Mouse (Mus musculus) ovary, postnatal 10 days (tissue): ENCODE data around the gene Ssmem1.

Experiments used
- DNase-seq: peaks from one replicate; pipeline ENCODE4 v3.0.0; 2022; ENCODE audit warnings: low spot score

Ssmem1 gene

DNA sequence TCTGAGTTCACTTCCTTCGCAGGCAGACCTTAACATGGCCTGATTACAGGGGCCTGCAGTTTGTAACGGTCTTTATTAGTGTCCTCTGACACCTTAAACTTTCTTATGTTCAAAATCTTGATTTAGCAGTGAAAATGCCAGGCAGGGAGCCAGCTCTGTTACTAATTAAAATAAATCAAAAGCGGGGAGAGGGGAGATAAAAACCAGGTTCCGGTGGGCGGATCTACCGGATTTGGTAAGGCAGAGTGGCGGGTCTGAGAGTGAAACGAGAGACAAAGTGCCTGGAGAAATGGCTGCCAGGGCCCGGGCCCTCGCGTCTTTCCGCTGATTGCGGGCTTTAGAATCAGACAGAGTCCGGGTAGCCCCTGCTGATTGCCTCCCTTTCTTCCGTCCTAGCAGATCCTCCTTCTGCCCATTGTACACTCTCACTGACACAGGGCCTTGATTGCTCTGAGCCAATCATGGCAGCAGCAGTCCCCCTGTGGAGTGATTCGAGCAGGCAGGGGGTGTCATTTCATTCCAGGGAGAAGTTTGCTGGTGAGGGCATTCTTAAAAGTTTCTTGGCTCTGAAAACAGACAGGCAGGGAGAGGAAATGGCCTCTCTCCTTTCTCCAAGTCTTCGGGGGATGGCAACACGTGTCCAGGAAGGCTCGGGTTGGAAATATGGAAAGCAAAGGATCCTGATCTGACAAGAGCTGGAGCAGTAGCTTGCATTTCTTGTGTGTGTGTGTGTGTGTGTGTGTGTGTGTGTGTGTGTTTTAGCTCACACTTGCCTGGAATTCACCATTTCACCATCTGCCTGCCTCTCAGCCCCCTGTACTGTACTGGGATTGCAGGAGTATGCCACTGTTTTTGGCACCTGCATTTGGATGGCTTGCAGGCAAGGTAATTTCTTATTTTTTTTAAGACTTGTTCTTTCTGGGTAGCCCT is 17.2 kb downstream of the Ssmem1 start:
- no peak for DNase-seq

GRCm38 (mm10) chr6:30528800-30529199 is 19.2 kb downstream of the Ssmem1 start:
- no peak for DNase-seq

DNA sequence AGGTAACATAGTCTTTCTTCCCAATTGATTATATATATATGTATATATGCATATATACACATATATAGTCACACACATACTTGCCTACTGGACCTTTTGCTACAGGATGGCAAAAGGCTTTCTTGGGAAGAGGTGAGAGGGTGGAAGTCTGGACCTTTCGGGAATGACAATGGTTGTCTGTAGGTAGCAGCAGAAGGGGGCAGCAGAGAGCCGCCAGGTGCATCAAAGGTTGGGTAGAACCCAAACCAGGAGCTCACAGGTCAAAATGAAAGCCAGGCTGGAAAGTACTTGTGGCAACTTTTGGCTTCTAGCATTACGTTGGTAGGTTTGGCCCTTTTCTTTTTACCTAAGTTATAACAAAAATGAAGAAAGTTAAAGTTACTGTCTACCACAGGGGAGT is 25.7 kb downstream of the Ssmem1 start:
- no peak for DNase-seq

DNA sequence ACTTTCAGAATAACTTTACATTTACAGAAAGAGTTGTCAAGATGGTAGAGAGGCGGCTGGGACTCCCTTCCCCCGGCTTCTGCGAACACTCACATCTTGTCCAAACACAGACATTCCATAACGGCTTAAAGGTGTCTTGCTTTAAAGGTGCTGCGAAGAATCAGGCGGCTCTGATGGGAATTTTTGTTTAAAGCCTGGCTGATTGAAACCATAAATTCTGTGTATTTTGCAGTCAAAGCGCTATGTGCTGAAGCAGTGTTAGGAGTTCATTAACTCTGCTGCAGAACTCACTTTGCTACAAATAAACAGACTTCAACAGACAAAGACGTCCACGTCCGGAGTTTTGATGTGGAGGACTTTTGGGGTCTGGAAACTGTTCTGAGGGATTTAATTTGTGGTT is 28.6 kb downstream of the Ssmem1 start:
- no peak for DNase-seq

DNA sequence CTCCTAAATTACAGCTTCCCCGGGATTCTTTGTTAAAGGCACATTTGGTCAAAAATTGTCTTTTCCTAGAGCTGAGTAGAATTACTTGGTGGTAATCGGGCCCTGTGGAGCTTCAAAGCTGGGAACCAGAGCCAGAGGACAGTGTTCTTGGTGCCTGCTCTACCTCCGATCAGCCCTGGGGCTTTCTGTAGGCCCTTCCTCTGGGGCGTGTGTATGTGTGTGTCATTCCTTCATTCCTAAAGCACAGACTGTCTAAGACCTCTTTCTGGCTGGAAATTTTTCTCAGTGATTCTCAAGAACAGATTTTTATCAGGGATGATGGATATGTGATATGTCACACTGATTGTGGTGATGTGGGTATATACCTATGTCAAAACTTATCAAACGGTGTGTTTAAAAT is 29.2 kb downstream of the Ssmem1 start:
- DNase-seq = no peak

DNA sequence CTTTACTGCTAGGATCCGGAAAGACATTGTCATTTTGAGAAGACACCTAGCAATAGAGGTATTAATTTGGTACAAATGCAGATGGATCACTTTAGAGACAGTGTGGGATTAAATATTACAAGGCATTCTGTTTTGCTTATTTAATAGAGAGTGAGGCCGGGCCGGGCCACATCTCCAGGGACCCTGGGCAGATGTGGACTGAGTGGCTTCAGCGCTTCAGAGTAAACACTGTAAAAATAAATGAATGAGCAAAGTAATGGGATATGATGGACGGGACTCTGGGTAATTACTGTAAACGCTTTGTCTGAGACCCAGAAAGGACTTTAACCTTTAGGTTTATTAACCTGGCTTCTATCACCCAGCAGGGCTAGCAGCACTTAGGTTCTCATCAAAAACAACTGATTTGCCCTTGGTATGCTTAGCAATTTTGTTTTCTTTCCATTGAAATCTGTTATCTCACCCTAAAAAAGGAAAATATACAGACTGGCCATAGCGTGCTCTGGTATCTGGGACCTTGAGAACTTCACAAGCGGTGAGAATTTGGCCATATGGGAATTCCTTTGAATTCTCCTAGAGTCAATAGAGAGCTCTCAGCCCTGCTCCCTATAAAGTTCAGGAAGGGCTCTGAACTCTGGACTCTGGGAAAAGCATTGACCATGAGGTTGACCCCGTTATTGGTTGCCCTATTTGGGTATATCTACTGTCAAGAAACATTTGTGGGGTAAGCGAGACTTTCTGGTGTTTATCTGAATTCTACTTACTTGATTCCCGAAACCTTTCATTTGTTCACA is 31.6 kb downstream of the Ssmem1 start, which contains the start of gene Cpa2:
TSS of gene Cpa2 (plus strand) at position 574 of the 791 bp plus-strand sequence.
- no peak for DNase-seq

DNA sequence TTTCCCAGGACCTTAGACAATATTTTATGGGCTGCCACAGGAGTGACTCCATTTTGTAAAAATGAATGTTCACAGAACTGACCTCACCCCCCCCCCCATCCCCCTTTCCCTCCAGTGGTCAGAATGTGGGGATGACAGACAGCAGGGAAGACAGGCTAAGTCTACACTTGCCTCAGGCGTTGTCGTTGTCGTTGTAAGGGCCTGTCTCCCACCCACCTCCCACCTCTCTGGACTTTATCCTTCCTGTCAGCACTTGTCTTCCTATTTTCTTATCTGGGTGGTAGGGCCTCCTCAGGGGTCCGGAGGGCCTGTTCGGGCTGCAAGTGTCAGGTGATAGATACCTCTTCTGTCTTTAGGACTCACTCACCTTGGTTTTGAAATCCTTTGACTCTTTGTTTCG is 32.6 kb downstream of the Ssmem1 start:
- DNase-seq = no peak

GRCm38 (mm10) chr6:30543077-30543476 is 33.4 kb downstream of the Ssmem1 start:
- no peak for DNase-seq

DNA sequence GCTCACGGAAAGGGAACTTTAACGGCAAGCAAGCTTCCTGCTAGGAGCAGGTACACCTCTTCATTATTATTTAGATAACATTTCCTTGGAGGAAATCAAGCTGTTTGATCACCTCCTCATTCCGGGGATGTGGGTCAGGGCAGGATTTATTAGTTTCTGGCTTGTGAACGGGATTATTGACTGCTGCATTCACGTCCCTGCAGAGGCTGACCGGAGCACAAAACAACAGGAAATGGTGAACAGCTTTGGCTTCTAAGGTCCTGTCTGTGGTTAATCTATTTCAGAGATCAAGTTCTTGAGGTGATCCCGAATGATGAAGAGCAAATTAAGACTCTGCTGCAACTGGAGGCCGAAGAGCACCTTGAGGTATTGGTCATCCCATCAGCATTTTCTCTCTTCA is 34.2 kb downstream of the Ssmem1 start:
- no peak for DNase-seq

DNA sequence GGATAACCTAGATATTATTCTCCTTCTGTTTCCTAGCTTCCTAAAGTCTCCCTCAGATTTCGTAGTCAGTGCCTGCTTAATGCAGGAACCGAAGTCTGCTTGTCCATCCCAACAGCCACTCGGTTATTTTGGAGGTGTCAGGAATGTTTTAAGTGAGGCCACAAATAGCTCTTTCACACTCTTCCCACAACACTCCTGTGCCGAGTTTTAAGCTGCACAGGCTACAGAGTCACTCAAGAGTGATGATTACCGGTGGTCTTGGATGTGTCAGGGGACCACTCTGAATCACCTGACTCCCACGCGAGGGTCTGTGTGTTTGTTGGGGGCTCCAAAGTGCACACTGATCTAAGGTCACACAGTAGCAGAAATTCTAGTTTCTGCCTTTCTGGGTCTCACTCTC is 36.0 kb downstream of the Ssmem1 start:
- DNase-seq = no peak

DNA sequence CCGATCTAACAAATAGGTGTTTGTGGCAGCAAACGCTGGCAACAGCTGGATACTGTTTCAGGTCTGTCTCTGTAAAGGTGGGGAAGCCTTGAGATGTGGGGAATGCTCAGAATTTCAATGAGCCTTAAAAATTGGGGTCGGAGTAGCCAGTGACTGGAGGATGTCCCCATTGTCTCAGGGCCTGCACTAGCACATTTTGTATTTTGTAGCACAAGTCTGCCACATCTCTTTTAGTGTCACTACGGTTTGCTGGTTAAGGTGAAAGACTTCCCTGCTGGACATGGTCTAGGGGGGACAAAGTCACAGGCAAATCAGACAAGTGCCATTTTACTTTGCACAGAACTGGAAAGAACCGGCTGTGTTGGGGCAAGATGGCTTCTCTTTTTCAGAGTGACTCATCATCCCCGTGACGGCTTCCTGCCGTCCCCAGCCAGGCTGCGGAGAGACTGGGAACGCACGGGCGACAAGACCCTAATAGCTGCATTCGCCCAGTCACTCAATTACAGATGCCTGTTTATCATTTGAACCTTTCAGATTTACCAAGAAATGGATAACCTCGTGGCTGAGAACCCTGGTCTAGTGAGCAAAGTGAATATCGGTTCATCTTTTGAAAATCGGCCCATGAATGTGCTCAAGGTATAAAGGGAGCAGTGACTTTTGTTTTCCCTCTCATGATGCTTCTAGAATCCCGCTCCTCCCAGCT is 37.1 kb downstream of the Ssmem1 start:
- DNase-seq = no peak

- no peak for DNase-seq
These were observed 37.6 kb downstream of the Ssmem1 start for GRCm38 (mm10) chr6:30547274-30547645.

DNA sequence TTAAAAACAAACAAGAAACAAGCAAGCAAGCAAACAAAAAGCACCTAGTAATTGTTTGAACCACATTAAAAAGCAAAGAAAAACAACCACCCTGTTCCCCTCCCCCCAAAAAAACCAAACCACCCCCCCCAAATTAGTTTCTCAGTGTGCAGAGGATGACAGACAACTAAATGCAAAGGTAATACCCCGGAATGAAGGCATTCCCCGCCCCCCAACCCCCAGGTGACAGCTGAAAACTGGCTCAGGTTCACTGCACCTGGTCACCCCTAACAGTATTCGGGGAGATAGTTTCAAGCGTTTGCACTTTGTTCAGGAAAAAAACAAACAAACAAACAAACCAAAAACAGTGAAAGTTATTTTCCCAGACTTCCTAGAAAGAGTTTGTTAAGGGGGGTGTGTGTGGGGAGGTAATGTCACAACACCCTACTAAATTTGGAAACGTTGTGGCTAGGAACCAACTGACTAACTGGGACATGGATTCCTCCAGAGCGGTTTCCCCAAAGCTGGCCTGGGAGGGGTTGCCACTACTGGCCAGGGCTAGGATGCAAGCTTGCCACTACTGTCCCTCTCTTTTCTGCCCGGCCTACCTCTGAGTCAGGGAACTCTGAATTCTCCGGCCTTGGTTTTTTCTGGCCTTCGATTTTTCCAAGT is 38.1 kb downstream of the Ssmem1 start:
- DNase-seq = no peak

DNA sequence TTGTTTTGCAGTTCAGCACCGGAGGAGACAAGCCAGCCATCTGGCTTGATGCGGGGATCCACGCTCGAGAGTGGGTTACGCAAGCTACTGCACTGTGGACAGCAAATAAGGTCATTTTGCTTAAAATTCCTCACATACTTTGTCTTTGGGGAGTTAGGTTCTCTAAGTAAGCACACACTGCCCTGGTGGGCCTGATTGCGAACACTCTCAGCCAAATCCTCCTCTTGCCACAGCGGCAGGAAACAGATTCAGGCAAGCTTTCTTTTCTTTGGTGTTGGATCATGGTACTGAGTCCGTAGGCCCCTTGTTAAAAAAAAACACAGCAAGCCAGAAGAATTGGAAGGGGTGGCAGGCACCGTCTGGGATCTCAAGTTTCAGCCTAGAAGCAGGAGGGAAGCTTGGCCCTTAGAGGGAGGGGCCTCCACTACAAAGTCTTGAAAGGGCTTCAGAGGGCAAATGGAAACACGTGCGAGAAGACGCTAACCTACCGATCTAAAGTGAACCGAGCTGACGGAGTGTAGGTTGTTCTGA is 39.6 kb downstream of the Ssmem1 start:
- no peak for DNase-seq

GRCm38 (mm10) chr6:30550496-30551192 is 41.0 kb downstream of the Ssmem1 start:
- DNase-seq = no peak

DNA sequence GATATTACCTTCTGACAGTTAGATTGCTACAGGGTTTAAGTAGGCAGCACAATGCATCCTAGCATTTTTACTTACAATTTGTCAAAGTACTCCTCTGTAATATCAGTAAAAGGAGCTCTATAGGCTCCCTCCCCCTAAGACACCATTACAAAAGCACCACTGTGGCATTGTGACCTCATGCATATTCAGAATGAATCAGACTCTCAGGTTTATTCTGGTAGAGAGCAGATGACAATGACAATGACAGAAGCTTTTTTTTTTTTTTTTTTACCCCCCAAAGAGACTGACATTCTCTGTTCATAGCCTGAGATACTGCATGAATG is 41.5 kb downstream of the Ssmem1 start:
- DNase-seq = no peak

GRCm38 (mm10) chr6:30551644-30552580 is 42.3 kb downstream of the Ssmem1 start:
- no peak for DNase-seq

- no peak for DNase-seq
These were observed 43.0 kb downstream of the Ssmem1 start for GRCm38 (mm10) chr6:30552628-30553027.

DNA sequence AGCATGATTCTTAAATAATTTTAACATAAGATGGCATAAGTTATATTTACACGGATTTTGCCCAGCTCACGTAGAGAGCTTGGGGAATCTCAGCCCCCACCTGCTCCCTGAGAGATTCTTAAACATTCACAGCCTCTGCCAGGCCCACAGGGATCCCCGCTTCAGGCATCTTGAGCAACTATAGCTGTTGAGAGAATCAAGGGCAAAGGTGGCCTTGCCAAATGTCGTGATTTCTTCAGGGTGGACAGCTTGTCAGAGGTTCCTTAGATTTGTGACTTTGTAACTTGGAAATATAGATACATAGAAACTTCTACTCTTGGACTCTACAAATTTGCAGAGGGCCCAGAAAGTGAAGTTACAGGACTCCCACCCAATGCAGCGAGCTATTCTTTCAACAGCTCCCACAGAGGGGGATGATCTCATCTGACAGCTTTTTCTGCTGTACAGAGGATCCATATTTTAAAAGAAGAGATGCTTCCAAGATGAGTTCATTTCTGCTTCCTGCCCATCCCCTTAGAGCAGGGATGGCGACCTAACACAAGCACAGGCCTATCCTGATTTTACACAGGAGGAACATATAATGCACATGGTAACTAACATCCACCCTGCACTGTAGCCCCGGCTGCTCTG is 43.8 kb downstream of the Ssmem1 start:
- no peak for DNase-seq

GRCm38 (mm10) chr6:30554092-30554491 is 44.4 kb downstream of the Ssmem1 start:
- DNase-seq = no peak
